Mouse (Mus musculus) embryonic facial prominence, embryonic 11.5 days (tissue): ENCODE measurements at regions not wholly inside any gene's neighbourhood (a gene's known extent, or its start where the extent isn't known, plus 50 kb on each side); places are given as distances from the start of the nearest gene placed in this dataset.

ENCODE experiments used
- ATAC-seq: fragments of 200-750 bp; cut with Nextera tagmentation; replicated peaks from 2 replicates; pipeline ENCODE4 v1.8.0; 2017; ENCODE audit warnings: low read depth; ENCODE audit not compliant: insufficient number of reproducible peaks, low FRiP score, low TSS enrichment
- DNase-seq: peaks from one replicate; pipeline ENCODE4 v3.0.0-alpha.2; 2015; ENCODE audit warnings: low spot score
- H3K27ac ChIP-seq: fragments of 300-500 bp; sonication (generic); replicated peaks from 2 replicates; pipeline ENCODE4 v1.5.1; 2014; ENCODE audit warnings: mild to moderate bottlenecking, low read depth, low read length, control low read depth
- H3K27me3 ChIP-seq: fragments of 300-500 bp; sonication (generic); 2 replicates; pipeline ENCODE4 v1.6.1; 2014; ENCODE audit warnings: mild to moderate bottlenecking, low read length, moderate library complexity, mixed read lengths; ENCODE audit not compliant: control insufficient read depth, insufficient read depth
- H3K36me3 ChIP-seq: fragments of 300-500 bp; sonication (generic); replicated peaks from 2 replicates; pipeline ENCODE4 v1.6.1; 2014; ENCODE audit warnings: low read depth, mild to moderate bottlenecking, low read length, moderate library complexity, mixed read lengths; ENCODE audit not compliant: control insufficient read depth, insufficient read depth
- H3K4me1 ChIP-seq: fragments of 300-500 bp; sonication (generic); 2 replicates; pipeline ENCODE4 v1.6.1; 2014; ENCODE audit warnings: low read length, mixed read lengths; ENCODE audit not compliant: control insufficient read depth, insufficient read depth
- H3K4me2 ChIP-seq: fragments of 300-500 bp; sonication (generic); 2 replicates; pipeline ENCODE4 v1.6.1; 2014; ENCODE audit warnings: low read depth, mild to moderate bottlenecking, control low read depth, low read length, moderate library complexity
- H3K4me3 ChIP-seq: fragments of 300-500 bp; sonication (generic); 2 replicates; pipeline ENCODE4 v1.5.1; 2014; ENCODE audit warnings: low read depth, low read length, control low read depth
- H3K9ac ChIP-seq: fragments of 300-500 bp; sonication (generic); replicated peaks from 2 replicates; pipeline ENCODE4 v1.6.1; 2014; ENCODE audit warnings: mild to moderate bottlenecking, control low read depth, low read length
- H3K9me3 ChIP-seq: fragments of 300-500 bp; sonication (generic); replicated peaks from 2 replicates; pipeline ENCODE4 v1.6.1; 2016; ENCODE audit warnings: mild to moderate bottlenecking, low read length, inconsistent platforms, mixed read lengths; ENCODE audit not compliant: control insufficient read depth
- WGBS: fragments of 180-500 bp; shearing (Covaris S2); extraction: QIAGEN DNeasy Blood & Tissue Kit; methylation state at CpG from one replicate; pipeline ENCODE4 v1.1.7; 2014; 5-methylcytosine and 5-hydroxymethylcytosine counted together

GRCm38 (mm10) chr17:13566680-13567079 lies 193.7 kb upstream of the Afdn start:
- no peak overlapping the region for H3K4me3 ChIP-seq
- no peak overlapping the region for H3K4me2 ChIP-seq
- WGBS = 72% methylated on average over 7 of the region's 7 CpGs
- H3K36me3 ChIP-seq = no peaks in the 10 kb centered on the region
- H3K27me3 ChIP-seq = no peaks in the 10 kb centered on the region
- DNase-seq (no peak), ATAC-seq (no peak)
- no peaks in the 10 kb centered on the region for H3K4me1 ChIP-seq
- no peak overlapping the region for H3K27ac ChIP-seq
- H3K9me3 ChIP-seq = no peaks in the 10 kb centered on the region
- no peak overlapping the region for H3K9ac ChIP-seq

- no peak for DNase-seq
- ATAC-seq = no peak
- no peak overlapping the region for H3K4me3 ChIP-seq
- no peak overlapping the region for H3K9ac ChIP-seq
- no peaks in the 10 kb centered on the region for H3K27me3 ChIP-seq
- H3K4me2 ChIP-seq = no peak overlapping the region
- H3K4me1 ChIP-seq = no peaks in the 10 kb centered on the region
- no peak overlapping the region for H3K27ac ChIP-seq
- H3K9me3 ChIP-seq = no peaks in the 10 kb centered on the region
- no peaks in the 10 kb centered on the region for H3K36me3 ChIP-seq
- 77% methylated on average over 3 of the region's 3 CpGs for WGBS
Measured at GRCm38 (mm10) chr17:13567183-13567582, 193.2 kb upstream of the Afdn start.

GRCm38 (mm10) chr17:13570796-13571195 lies 189.5 kb upstream of the Afdn start:
- no peak overlapping the region for H3K9ac ChIP-seq
- no peaks in the 10 kb centered on the region for H3K36me3 ChIP-seq
- H3K27me3 ChIP-seq = no peaks in the 10 kb centered on the region
- no peak overlapping the region for H3K4me2 ChIP-seq
- 82% methylated on average over 5 of the region's 5 CpGs for WGBS
- H3K4me1 ChIP-seq = no peaks in the 10 kb centered on the region
- ATAC-seq = no peak
- no peaks in the 10 kb centered on the region for H3K9me3 ChIP-seq
- no peak for DNase-seq
- H3K4me3 ChIP-seq = no peak overlapping the region
- no peak overlapping the region for H3K27ac ChIP-seq

GRCm38 (mm10) chr17:13572204-13572833 lies 188.0 kb upstream of the Afdn start:
- Histone ChIP-seq H3K4me2 (no peak overlapping the region), H3K27me3 (no peaks in the 10 kb centered on the region), H3K27ac (no peak overlapping the region), H3K9ac (no peak overlapping the region), H3K36me3 (no peaks in the 10 kb centered on the region), H3K4me1 (no peaks in the 10 kb centered on the region), H3K4me3 (no peak overlapping the region), H3K9me3 (no peaks in the 10 kb centered on the region)
- WGBS = 71% methylated on average over 8 of the region's 8 CpGs
- no peak for ATAC-seq
- DNase-seq = no peak

- H3K27ac ChIP-seq = no peak overlapping the region
Measured at GRCm38 (mm10) chr17:13573036-13573435, 187.3 kb upstream of the Afdn start.

GRCm38 (mm10) chr17:13574122-13574521 lies 186.2 kb upstream of the Afdn start:
- no peaks in the 10 kb centered on the region for H3K4me1 ChIP-seq
- no peak overlapping the region for H3K27ac ChIP-seq
- no peaks in the 10 kb centered on the region for H3K27me3 ChIP-seq
- 63% methylated on average over 1 of the region's 1 CpGs for WGBS
- no peaks in the 10 kb centered on the region for H3K36me3 ChIP-seq
- no peak overlapping the region for H3K4me2 ChIP-seq
- H3K9me3 ChIP-seq = no peaks in the 10 kb centered on the region
- no peak overlapping the region for H3K9ac ChIP-seq
- DNase-seq = no peak
- ATAC-seq = no peak
- H3K4me3 ChIP-seq = no peak overlapping the region

More at GRCm38 (mm10) chr17:13573036-13573435, 187.3 kb upstream of the Afdn start:
- H3K4me1 ChIP-seq = no peaks in the 10 kb centered on the region
- no peaks in the 10 kb centered on the region for H3K27me3 ChIP-seq
- H3K4me3 ChIP-seq = no peak overlapping the region
- H3K36me3 ChIP-seq = no peaks in the 10 kb centered on the region
- DNase-seq (no peak), ATAC-seq (no peak)
- no peak overlapping the region for H3K4me2 ChIP-seq
- 71% methylated on average over 9 of the region's 9 CpGs for WGBS
- H3K9me3 ChIP-seq = no peaks in the 10 kb centered on the region
- H3K9ac ChIP-seq = no peak overlapping the region

GRCm38 (mm10) chr17:13574682-13575444 lies 185.5 kb upstream of the Afdn start:
- Histone ChIP-seq H3K4me2 (no peak overlapping the region), H3K27ac (no peak overlapping the region), H3K36me3 (no peaks in the 10 kb centered on the region), H3K4me1 (no peaks in the 10 kb centered on the region), H3K4me3 (no peak overlapping the region), H3K27me3 (no peaks in the 10 kb centered on the region), H3K9ac (no peak overlapping the region), H3K9me3 (no peaks in the 10 kb centered on the region)
- ATAC-seq = 0 out of 2 replicates have a peak, but pooled peaks have one; percentile 52
- WGBS = 69% methylated on average over 13 of the region's 13 CpGs
- no peak for DNase-seq

- H3K4me1 ChIP-seq = no peaks in the 10 kb centered on the region
- ATAC-seq = no peak
- no peak overlapping the region for H3K4me2 ChIP-seq
- 82% methylated on average over 3 of the region's 3 CpGs for WGBS
- no peak for DNase-seq
- H3K27me3 ChIP-seq = no peaks in the 10 kb centered on the region
- H3K27ac ChIP-seq = no peak overlapping the region
- H3K9ac ChIP-seq = no peak overlapping the region
- no peaks in the 10 kb centered on the region for H3K9me3 ChIP-seq
- no peak overlapping the region for H3K4me3 ChIP-seq
- no peaks in the 10 kb centered on the region for H3K36me3 ChIP-seq
Measured at GRCm38 (mm10) chr17:13577798-13578197, 182.5 kb upstream of the Afdn start.
